Mouse (Mus musculus) ES-E14 (cell line): Measurements from ENCODE around the gene Phgr1. TPM values are rescaled to one million over a fixed set of nuclear protein-coding genes. Genes with fewer than 3 reads are reported as not detected.

Experiments used
- DNase-seq: peaks from one replicate; pipeline ENCODE4 v3.0.0-alpha.2; 2013; ENCODE audit warnings: low read depth, low spot score
- H3K27ac ChIP-seq: 2 replicates; pipeline ENCODE4 v1.5.1; 2012; ENCODE audit warnings: low read depth, mild to moderate bottlenecking, low read length, moderate library complexity, mixed read lengths; ENCODE audit not compliant: poor library complexity, insufficient read depth, severe bottlenecking
- H3K36me3 ChIP-seq: 2 replicates; pipeline ENCODE4 v1.6.1; 2012; ENCODE audit warnings: mild to moderate bottlenecking, low read length, moderate library complexity, mixed read lengths; ENCODE audit not compliant: control insufficient read depth, poor library complexity, insufficient read depth, severe bottlenecking
- H3K4me1 ChIP-seq, 2 experiments: fragments of 150-350 bp in 1 of 2; sonication (generic) in 1 of 2; 2 replicates each; pipeline ENCODE4 v1.6.1; 2012; ENCODE audit warnings: low read length in 2 of 2, mild to moderate bottlenecking in 1 of 2, mixed read lengths in 1 of 2; ENCODE audit not compliant: control insufficient read depth in 2 of 2, insufficient read depth in 2 of 2, poor library complexity in 1 of 2
- H3K4me3 ChIP-seq, 2 experiments: fragments of 150-350 bp in 1 of 2; sonication (generic) in 1 of 2; 2 replicates each; pipeline ENCODE4 v1.5.1; 2012; ENCODE audit warnings: low read length in 2 of 2, low read depth in 1 of 2, mild to moderate bottlenecking in 1 of 2, mixed read lengths in 1 of 2; ENCODE audit not compliant: insufficient read depth in 1 of 2, poor library complexity in 1 of 2, severe bottlenecking in 1 of 2
- H3K9ac ChIP-seq: 2 replicates; pipeline ENCODE4 v1.6.1; 2012; ENCODE audit warnings: low read depth, mild to moderate bottlenecking, low read length, mixed read lengths; ENCODE audit not compliant: poor library complexity, insufficient read depth, severe bottlenecking
- H3K9me3 ChIP-seq: fragments of 150-350 bp; sonication (generic); 2 replicates; pipeline ENCODE4 v1.6.1; 2012; ENCODE audit warnings: low read depth, mild to moderate bottlenecking, low read length; ENCODE audit not compliant: control insufficient read depth, insufficient read depth
- CHD2 ChIP-seq: IDR thresholded peaks from 2 replicates; pipeline ENCODE4 v1.6.1; 2014; ENCODE audit warnings: mild to moderate bottlenecking, low read depth, low read length, inconsistent platforms
- HCFC1 ChIP-seq: IDR thresholded peaks from 2 replicates; pipeline ENCODE4 v1.6.1; 2012; ENCODE audit warnings: low read length, inconsistent platforms, borderline replicate concordance; ENCODE audit not compliant: insufficient read depth
- MAFK ChIP-seq: IDR thresholded peaks from 2 replicates; pipeline ENCODE4 v1.6.1; 2014; ENCODE audit warnings: mild to moderate bottlenecking, low read depth, low read length, inconsistent platforms; ENCODE audit not compliant: insufficient read depth
- ZC3H11A ChIP-seq: IDR thresholded peaks from 2 replicates; pipeline ENCODE4 v1.6.1; 2012; ENCODE audit warnings: low read depth, mild to moderate bottlenecking, inconsistent platforms, low read length, borderline replicate concordance
- ZNF384 ChIP-seq: IDR thresholded peaks from 2 replicates; pipeline ENCODE4 v1.6.1; 2012; ENCODE audit warnings: low read depth, low read length, inconsistent platforms
- in situ Hi-C, 2 experiments: fragments of 600-800 bp; cut with MboI; formaldehyde crosslinking; loops; one replicate each; pipeline ENCODE4 v1.15.1; 2025; ENCODE audit warnings: low sequenced_read_pairs in 2 of 2, inconsistent platforms in 1 of 2; ENCODE audit not compliant: unreplicated experiment in 2 of 2
- total RNA-seq: library from RNA; depleted of rRNA; stranded (reverse); fragments of 300-350 nt; gene quantifications from 2 replicates; pipeline ENCODE4 v1.2.3, GENCODE M21; 2012; rRNA removed

Phgr1 gene
- total RNA-seq, result not detected in 2 replicates

GRCm38 (mm10) chr2:118772158-118772874 lies at the start of gene Phgr1:
Phgr1 (plus strand) TSS chr2:118772769.
- TF ChIP-seq MAFK, result no peak
- no peak for TF ChIP-seq ZNF384
- TF ChIP-seq ZC3H11A, result no peak
- TF ChIP-seq CHD2, result no peak
- TF ChIP-seq HCFC1, result no peak
- Histone ChIP-seq H3K4me3 (no peak within 1 kb of the TSS), H3K9me3 (no peaks in the 10 kb centered on the region), H3K27ac (no peak within 1 kb of the TSS), H3K4me1 (no peaks in the 10 kb centered on the region), H3K36me3 (no peaks in the 10 kb centered on the region), H3K9ac (no peak within 1 kb of the TSS)
- DNase-seq, result no peak
- in situ Hi-C loops, result no loop called here

GRCm38 (mm10) chr2:118723693-118724486 lies 48.7 kb upstream of the Phgr1 start:
- DNase-seq, result no peak
- Histone ChIP-seq H3K27ac (no peak overlapping the region), H3K9me3 (no peaks in the 10 kb centered on the region), H3K4me1 (peaks cover 0 to 4% of the 10 kb centered on the region in 2 experiments; a peak in 1 of 4 replicates), H3K36me3 (no peaks in the 10 kb centered on the region), H3K4me3 (no peak overlapping the region), H3K9ac (no peak overlapping the region)
- in situ Hi-C loops, result no loop called here
- TF ChIP-seq CHD2, result no peak
- TF ChIP-seq MAFK, result no peak
- no peak for TF ChIP-seq ZNF384
- no peak for TF ChIP-seq ZC3H11A
- no peak for TF ChIP-seq HCFC1

GRCm38 (mm10) chr2:118725511-118725910 lies 47.1 kb upstream of the Phgr1 start:
- in situ Hi-C loops, result no loop called here
- no peaks in the 10 kb centered on the region for H3K36me3 ChIP-seq
- TF ChIP-seq HCFC1 (no peak), ZC3H11A (no peak), MAFK (no peak), ZNF384 (no peak), CHD2 (no peak)
- H3K4me1 ChIP-seq, result peaks cover 0 to 4% of the 10 kb centered on the region in 2 experiments; a peak in 1 of 4 replicates
- no peaks in the 10 kb centered on the region for H3K9me3 ChIP-seq
- H3K27ac ChIP-seq, result no peak overlapping the region
- H3K9ac ChIP-seq, result no peak overlapping the region
- DNase-seq, result no peak
- H3K4me3 ChIP-seq, result no peak overlapping the region

DNA sequence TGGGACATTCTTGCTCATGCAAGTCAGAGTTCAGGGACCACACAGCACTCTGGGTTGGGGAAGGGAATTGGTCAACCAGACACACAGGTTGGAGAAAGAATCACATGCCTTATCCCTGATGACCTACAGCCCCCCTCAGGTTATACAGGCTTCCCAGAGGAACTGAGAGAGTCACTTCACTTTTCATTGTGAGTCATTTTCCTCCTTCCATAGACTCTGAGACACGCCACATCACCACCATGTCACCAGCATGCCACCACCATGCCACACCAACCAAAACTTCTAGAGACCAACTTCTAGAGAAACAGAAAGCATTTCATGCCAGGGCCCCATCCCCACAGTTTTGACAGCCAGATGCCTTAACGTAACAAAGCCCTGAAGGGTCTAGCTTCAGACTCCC lies 45.7 kb upstream of the Phgr1 start:
- Histone ChIP-seq H3K9ac (no peak overlapping the region), H3K9me3 (no peaks in the 10 kb centered on the region), H3K36me3 (no peaks in the 10 kb centered on the region), H3K27ac (no peak overlapping the region), H3K4me1 (peaks cover 0 to 4% of the 10 kb centered on the region in 2 experiments; a peak in 1 of 4 replicates), H3K4me3 (no peak overlapping the region)
- in situ Hi-C loops, result no loop called here
- no peak for DNase-seq
- no peak for TF ChIP-seq ZC3H11A
- TF ChIP-seq ZNF384, result no peak
- TF ChIP-seq MAFK, result no peak
- TF ChIP-seq CHD2, result no peak
- no peak for TF ChIP-seq HCFC1
